Mouse (Mus musculus) right cerebral cortex, postnatal 10 days (tissue): ENCODE data around the gene Gm42791.

Source experiments
- DNase-seq, 2 experiments: peaks; one replicate each; pipeline ENCODE4 v3.0.0; 2021; ENCODE audit warnings: low spot score in 2 of 2

Gm42791 gene

DNA sequence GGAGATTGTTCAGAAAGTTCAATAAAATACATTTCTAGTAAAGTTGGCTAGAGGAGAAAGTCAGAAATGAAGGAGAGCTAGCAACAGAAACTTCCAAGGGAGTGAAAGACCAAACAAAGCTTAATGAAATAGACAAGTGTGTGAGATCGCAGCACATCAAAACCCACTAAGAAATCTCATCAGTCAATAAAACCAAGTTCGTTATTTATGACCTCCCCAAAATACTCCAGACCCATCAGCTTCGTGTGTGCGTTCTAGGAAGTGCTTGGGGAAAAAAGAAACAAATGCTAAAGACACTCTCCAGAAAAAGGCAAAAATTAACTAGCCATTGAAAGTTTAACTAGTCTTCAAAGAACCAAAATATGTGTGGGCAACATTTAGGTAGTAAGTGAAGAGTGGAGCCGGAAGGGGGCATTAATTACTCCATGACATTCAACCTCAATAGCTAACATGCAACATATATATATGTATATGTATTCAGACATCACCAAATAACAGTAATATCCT, 67.2 kb downstream of the Gm42791 start:
- DNase-seq = no peak

DNA sequence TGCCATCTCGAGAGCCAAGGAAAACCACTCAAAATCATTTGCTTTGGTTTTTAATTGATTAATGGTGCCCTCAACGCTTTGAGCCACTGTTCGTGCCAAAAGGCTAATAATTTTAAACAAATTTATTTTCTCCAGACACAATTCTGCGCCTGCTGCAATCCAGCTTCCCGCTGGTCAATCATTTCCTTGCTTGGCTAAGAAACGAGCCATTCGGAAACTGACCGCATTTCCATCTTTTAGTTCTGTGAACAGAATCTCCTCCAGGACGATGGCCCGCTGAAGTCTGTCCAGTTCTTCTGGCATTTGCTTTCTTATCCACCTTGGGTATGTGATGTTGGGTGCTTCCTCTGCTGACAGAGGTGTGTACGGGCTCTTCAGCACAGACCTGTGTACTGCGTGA, 70.4 kb downstream of the Gm42791 start:
- no peak for DNase-seq

DNA sequence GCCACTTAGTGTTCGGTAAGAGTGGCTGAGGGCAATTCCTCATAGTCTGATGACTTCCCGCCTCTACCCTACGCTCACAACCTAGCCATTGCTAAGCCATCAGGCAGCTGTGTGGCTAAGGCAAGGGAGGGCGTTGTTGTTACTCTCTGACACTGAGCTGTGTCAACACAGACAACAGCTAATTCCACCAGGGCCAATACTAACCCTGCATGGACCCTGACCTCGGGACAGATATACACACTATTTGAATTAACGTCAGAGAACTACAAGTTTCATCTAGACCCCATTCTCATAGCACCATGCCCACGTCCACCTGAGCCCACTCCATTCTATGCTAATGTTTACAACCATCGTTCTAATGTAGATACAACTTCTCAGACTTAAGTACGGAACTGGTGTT, 70.9 kb downstream of the Gm42791 start:
- DNase-seq = no peak

DNA sequence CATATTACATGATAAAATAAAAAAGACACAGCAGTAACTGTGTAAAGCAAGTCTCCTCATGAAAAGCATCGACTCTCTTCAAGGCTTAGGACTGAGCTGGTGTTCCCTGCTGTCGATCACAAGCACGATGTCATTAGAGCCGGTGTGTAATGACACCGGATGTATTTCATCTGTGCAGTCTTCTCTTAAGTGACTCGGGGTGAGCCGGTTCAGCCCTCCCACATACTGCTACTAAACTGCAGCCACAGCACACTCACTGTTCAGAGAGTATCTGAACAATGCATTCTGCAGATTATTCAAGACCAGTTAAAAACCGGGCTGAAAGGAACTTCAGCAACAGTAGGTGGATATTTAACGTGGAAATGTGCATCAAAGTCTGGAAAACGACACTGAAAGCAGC, 71.5 kb downstream of the Gm42791 start:
- DNase-seq = no peak

DNA sequence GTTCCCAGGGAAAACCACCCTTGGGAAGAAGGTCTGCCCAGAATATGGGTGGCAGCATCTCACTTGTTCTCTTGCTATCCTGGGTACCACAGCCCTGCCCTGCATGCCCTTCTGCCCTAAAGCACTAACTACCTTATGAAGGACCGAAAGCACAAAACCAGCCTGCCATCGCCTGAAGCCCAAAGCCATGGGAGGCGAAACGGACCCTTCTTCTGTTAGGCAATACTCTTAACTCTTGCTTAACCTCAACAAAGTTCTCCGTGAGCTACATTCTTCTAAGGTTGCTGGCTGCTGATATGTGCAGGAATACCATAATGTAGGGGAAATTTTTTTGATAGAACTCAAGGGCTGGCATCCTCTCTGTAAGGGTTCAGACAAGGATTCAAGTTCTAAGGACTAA, 72.2 kb downstream of the Gm42791 start:
- no peak for DNase-seq

DNA sequence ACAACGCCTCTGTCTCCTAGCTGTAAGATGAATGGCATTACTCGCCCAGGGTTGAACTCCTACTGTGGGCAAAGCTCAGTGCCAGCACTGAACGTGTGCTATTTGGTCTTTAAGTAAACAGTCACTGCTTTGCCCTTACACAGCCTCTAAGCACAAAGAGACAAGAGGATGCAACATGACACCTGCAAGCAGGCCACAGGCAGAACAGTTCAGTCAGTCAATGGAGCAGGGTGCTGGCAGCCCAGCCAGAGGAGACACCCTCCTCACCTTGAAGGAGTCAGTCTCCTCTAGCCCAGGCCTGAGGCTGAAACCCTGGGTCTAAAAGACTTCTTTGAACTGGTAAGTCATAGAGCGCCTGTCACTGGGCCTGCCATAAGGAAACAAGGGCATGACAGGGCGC, 76.9 kb downstream of the Gm42791 start:
- DNase-seq = no peak

DNA sequence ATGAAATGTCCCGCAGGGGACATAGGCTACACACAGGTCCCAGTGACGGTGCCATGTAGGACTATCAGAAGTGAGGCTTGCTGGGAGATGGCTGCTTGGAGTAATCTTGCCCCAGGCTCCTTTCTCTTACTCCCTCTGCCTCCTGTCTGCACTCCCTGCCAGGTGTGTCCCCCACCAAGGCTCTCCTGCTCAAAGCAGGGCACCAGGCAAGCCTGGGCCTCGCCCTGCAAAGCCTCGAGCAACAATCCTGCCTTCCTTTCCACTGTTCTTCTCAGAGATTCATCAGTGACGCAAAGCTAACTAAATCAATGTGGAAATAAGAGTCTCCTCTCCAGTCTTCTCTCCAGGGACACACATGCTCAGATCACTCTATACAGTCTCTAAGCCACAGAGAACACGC, 78.2 kb downstream of the Gm42791 start:
- no peak for DNase-seq

DNA sequence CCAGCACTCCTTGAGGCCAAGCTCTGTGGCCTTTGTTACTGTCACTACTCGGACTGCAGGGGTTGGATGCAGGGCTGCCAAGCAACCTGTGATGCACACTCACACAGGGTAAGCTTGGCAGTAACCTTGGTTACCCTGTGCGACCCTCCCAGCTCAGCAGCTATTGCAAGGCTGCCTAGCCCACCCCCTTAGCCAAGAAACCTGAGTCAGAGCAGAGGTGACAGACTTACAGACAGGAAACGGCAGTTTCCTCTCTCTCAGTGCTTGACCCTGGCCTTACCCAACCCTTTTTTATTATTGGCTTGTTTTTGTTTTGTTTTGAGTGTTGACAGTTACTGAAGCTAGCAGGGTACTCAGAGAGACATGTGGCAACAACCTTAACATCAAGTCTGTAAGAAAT, 82.7 kb downstream of the Gm42791 start:
- DNase-seq = no peak

DNA sequence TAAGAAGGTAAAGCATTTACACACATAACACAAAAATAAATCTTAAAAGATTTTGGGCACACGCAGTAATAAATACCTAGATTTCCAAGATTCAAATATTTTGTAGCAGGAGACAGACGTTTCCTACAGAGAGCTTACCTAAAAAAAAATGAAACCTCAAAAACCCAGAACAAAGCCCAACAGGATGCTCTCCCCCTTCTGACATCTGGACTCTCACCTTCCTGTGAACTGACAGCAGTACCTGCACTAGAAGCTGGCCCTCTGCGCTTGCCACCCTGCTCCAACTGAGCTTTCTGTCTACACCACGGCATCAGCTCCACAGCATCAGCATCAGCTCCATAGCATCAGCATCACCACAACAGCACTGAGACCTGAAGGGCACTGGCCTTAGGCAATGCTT, 84.9 kb downstream of the Gm42791 start:
- no peak for DNase-seq

DNA sequence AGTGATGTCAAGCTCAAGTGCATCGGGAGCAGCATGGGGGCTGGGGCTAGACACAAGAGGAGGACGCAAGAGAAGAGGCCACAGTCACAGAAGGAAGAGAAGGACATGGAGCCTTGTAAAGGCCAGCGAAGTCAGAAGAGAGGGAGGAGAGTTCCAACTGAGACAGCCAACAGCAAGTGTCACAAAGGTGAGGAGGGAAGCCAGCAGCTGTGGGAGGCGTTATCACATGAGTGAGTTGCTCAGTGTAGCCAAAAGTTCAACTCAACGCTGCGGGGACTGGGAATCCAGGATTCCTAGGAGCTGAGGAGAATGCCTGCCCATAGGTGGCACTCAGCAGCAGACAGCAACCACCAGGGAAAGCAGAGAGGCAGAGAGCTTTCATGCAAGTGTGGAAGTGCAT, 85.5 kb downstream of the Gm42791 start:
- peak in 1 of 2 experiments; percentile 39 for DNase-seq

DNA sequence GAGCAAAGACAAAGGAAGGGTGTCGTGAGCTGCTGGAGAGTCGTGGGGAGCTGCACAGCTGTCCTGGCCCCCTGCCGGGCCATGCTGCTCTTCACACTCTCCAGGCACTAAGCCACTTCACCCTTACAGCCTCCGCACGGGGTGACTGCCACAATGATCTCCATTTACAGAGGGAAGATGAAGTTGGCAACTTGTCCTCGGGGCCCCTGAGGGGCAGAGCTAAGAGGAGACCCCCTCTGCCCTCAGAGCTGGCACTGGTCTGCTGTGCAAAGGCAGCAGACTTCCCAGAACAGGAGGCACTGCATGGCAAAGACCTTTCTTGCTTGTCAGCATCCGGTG, 85.9 kb downstream of the Gm42791 start:
- peak in 1 of 2 experiments; percentile 62 for DNase-seq

DNA sequence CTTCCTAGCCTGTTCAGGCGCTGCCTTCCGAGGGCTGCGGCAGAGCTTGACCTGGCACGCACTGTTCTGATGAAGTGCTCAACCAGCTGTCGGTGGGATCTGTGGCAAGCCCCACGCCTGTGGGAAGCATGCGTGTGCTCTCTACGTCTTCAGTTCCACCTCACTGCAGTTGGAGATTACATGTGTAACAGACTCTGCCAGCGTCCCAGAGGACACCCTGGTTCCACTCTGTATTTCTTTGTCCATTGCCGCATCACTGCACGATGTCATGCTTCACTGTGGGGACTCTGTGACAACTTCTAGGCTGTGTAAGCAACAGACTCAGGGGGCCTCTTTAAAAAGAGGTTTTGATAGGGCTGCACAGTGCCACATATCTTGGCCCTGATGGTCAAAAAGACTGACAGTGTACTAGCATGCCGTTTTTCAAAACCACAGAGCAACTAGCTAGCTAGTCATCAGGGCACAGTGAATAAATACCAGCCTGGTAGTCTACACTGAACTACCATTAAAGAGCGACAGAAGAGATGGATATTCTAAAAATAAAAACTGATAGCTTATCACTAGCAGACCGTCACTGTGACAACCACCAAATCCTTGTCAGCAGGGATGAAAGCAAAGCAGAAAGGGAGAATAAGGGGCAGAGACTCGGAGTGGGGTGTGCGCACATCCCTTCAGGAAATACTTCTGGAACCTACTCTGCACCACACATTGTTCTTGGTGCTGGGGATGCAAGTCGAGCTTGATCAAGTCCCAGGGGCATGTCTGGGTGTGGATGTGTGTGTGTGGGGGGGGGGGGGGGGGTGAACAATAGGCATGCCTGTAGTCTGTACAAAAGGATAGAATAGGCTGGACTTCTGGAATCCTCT, 86.5 kb downstream of the Gm42791 start:
- DNase-seq = no peak

DNA sequence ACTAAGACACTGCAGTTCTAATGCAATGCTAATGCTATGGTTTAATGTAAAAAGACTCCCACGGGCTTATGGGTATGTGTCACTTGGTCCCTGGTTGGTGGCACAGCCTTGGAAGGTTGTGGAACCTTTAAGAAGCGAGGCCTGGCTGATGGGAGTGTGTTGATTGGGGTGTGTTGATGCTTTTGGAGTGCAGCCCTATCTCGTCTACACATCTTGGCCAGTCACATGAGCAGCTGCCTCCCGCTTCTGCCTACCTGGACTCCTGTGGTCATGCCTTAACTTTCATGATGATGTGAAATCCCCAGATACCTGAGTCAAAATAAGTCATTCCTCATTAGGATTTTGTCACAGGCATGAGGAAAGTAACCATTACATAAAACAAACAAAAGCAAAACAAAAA, 88.6 kb downstream of the Gm42791 start:
- no peak for DNase-seq

DNA sequence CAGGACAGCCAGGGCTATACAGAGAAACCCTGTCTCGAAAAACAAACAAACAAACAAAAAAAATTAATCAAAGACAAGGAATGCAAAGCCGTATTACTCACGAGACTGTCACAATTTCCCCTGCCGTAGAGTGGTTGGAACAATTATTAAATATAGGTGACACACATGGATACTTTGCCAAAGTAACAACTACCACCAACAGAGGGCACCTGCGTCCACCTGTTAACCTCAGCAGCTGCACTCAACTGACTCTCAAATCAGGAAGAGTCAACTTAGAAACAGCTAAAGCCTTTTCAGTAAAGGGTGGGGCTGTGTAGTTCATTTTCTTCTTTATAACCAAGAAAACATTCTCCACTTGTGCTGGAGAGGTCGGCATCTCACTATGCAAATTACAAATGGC, 90.1 kb downstream of the Gm42791 start:
- DNase-seq = peak in 1 of 2 experiments; percentile 34

DNA sequence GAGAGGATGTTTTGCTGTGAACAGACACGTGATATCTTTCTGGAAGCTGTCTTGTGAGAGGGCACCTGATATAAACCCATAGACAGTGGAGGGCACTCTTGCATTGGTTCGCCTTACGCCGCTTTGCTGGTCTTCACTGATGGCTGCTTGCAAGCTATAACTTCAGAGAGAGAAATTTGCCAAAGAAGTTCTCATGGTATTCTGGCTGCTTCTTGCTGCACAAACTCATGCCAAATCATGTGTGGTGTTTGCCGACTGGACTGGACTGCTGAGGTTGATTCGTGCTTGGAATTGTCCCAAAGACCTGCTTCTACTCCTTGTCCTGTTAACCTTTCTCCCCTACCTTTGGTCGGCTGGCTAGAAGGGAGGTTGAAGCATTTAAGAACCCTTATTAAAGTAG, 95.6 kb downstream of the Gm42791 start:
- DNase-seq = no peak

DNA sequence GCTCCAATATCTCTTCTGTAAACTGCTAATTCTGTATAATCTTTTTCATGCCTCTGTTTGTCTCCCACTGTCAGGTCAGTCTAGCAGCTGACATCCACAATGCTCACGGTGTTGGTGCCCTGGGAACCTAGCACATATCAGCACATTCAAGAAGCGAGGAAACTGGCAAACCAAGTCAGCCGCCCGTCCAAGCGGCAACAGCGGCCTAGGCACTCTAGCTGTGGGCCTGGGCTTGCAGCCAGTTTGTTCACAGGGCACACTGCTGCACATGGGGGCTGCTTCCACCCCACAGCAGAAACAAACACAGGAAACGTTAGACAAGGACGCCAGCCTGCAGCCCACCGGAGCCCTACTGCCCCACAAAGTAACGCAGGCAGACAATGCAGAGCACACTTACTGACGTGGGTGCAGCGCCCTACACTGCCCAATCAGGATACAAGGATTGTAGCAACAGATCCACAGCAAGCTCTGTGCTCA, 97.0 kb downstream of the Gm42791 start:
- peak in 1 of 2 experiments; percentile 35 for DNase-seq

DNA sequence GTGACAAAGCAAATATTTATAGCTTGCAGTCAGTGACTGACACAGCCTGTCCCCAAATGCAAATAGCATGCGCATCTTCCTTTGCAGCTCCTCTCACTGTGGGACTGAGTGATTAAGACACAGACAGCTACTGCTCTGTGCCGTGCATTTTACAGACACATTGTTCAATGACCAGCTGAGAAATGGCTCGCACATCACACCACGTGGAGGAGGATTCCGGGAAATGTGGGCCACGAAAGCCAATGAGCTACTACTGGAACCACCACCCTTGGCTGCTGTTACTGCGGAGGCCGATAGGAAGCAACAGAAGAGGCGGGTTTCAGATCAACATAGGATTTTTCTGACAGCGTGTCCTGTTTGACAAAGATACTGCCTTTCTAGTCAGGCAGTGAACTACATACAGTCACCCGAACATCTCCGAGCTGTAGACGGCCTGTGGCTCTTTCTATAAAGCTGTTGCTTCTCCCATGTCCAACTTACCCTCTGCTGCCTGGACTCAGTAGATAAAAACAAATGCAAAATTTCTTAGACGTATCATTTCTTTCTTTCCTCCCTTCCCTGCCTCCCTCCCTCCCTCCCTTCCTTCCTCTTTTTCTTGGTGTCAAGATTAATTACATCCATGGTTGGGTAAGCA, 97.8 kb downstream of the Gm42791 start:
- DNase-seq = peak; percentile 53 to 68

DNA sequence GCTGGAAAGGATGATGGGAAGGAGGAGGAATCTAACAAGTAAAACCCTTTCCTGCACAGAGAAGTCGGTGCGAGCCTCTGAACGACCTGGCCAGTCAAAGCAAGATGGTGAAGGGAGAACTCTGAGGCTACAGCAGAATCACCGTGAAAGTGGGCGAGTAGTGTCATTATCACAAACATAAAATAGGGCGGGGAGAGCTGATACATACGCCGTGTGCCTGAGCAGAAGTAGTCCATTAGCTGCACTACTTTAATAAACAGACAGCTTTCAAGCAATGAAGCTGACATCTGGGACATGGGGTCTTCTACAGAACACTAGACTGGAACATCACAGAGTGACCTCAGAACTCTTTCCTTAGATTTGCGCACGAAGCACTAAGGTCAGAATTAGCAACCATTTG, 98.4 kb downstream of the Gm42791 start:
- DNase-seq = no peak

DNA sequence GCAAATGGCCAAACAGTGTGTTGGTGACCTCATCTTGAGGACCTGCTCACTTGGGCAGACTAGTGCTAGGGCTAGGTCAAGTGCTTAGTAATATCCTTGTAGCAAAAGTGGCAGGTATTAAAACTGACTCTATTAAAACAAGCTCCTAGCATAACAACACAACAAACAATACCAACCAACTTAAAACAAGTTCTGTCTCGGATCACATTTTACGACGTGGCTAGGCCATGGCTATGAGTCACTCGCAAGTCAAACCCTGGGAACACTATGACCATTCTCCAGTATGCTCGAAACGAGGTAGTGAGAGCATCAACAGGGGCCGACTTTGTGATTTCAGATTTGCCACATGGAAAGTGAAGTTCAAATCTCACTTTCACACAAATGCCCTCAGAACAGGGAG, 99.1 kb downstream of the Gm42791 start:
- no peak for DNase-seq

DNA sequence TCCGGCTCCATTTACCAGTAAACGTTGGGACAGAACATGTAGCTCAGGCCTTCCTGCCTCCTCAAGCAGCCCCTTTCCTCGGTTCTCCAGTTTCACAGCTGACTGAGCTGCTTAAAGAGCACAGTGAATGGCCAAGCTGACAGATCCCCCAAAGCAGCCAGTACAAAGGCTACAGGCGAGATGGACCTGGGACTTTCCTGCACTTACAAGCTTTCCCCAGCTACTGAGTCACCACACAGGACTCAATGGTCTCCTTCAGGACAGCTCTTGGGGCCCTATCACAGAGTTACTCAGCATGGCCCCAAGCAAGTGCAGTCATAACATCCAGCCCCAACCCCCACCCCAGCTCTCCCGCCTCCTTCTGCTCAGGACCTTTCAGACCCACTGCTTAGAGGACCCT, 99.9 kb downstream of the Gm42791 start:
- DNase-seq = no peak

DNA sequence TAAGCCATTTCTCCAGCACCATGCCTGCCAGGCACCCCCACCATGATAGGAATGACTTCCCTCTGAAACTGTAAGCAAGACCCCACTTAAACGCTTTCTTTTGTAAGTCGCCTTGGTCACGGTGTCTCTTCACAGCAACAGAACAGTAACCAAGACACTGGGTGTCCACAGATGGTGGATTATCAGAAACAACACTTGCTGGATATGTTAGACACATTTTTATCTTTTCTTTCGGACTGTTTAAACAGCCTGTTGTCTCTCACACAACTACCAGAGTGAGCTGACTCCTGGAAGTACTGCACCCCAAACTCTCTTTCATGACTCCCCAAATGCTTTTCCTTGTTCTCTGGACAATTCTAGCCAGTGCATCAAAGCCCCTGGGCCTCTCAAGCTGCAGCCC, 104.7 kb downstream of the Gm42791 start:
- no peak for DNase-seq

DNA sequence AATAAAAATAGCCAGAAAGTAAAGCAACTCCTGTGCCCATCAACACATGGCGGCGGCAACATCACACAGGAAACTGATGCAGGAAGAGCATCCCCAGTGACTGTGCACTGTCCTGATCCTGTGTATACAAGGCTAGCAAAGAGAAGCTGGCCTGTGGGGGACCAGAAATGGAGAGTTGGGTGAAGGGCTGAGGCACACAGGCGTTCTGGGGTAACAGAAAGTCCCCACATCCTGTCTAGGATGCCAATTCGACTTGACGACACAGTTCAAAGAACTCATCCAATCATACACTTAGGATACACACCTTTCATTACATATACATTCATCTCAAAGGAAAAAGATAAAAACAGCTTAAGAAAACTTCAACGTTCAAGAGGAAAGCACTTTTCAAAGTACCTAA, 106.9 kb downstream of the Gm42791 start:
- DNase-seq = no peak
